Mouse (Mus musculus) embryonic fibroblast, embryonic 13.5 days (primary cell): Measurements from ENCODE around the gene Nod1.

Experiments used
- CTCF ChIP-seq: IDR thresholded peaks from 2 replicates; pipeline ENCODE4 v1.5.1; 2011; ENCODE audit warnings: mild to moderate bottlenecking, control low read depth, low read length, moderate library complexity, borderline replicate concordance; ENCODE audit not compliant: insufficient read depth
- POLR2A ChIP-seq: IDR thresholded peaks from 2 replicates; pipeline ENCODE4 v1.6.1; 2011; ENCODE audit warnings: low read depth, mild to moderate bottlenecking, control low read depth, low read length, moderate library complexity

- TF ChIP-seq CTCF: no peak
- TF ChIP-seq POLR2A: no peak
Observed at GRCm38 (mm10) chr6:54916163-54916562, 56.2 kb downstream of the Nod1 start.
